In the genomic region with DNA sequence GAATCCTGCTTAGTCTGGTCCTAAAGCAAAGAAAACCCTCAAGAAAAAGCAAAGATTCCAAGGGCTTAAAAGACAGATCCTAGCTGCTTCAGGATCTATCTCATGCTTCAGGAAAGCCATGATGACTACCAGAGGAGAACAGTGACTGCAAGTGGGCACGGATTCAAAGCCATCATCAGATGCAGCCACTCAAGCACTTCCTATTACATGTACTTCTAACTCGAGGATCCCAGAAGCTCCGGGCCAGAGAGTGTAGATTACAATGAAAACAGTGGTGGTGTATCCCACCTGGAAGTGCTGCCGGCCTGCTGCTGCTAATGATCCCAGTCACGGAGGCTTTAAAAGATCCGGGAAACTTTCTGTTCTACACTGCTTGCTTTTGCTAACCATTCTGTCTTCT, we compare ENCODE assay signal across 8 mouse cellular contexts. TPM values are rescaled to one million over a fixed set of nuclear protein-coding genes. Genes with fewer than 3 reads are reported as not detected.
DNase-seq lines count a peak whose midpoint lies in the region; ATAC-seq and TF ChIP-seq lines count a peak whose summit lies in the region.

No protein-coding gene starts in this region.

- H3K4me2 ChIP-seq in forebrain, embryonic 11.5 days (ENCODE audit: low read depth, low read length, severe bottlenecking), result peak overlapping the region; percentile 41
- peak overlapping the region; percentile 70 for H3K4me2 ChIP-seq in intestine, postnatal 0 days (replicated peaks; ENCODE audit: low read depth)
- peak overlapping the region; percentile 63 for H3K4me2 ChIP-seq in midbrain, embryonic 13.5 days (replicated peaks)

- 0 out of 2 replicates have a peak overlapping the region, but pooled peaks have one; percentile 98 for H3K4me3 ChIP-seq in forebrain, embryonic 11.5 days (ENCODE audit: low read depth, low read length)
- peak overlapping the region; percentile 95 for H3K4me3 ChIP-seq in intestine, postnatal 0 days (ENCODE audit: low read depth, low read length)
- peak overlapping the region; percentile 82 for H3K4me3 ChIP-seq in midbrain, embryonic 13.5 days (replicated peaks)

- 50% methylated on average over 6 of the region's 6 CpGs for WGBS in forebrain, embryonic 11.5 days
- 4% methylated on average over 6 of the region's 6 CpGs for WGBS in intestine, postnatal 0 days
- whole genome bisulfite sequencing in midbrain, embryonic 13.5 days, result 53% methylated on average over 6 of the region's 6 CpGs

- intact Hi-C loops in heart, postnatal 25 days (cut with DNase I), result no loop called here
- intact Hi-C loops in left cerebral cortex, postnatal 14 days (cut with DNase I), result no loop called here

- peaks cover 12% of the 10 kb centered on the region for H3K4me1 ChIP-seq in forebrain, embryonic 11.5 days (replicated peaks; ENCODE audit: control insufficient read depth, insufficient read depth, low read length)
- peaks cover 8% of the 10 kb centered on the region for H3K4me1 ChIP-seq in intestine, postnatal 0 days (replicated peaks; ENCODE audit: control insufficient read depth, insufficient read depth, low read length)
- H3K4me1 ChIP-seq in midbrain, embryonic 13.5 days (replicated peaks), result peaks cover 60% of the 10 kb centered on the region

- peak; percentile 93 for DNase-seq in heart, adult 11 months
- no peak for DNase-seq in heart, postnatal 25 days (ENCODE audit: low spot score)
- no peak for DNase-seq in forebrain, embryonic 11.5 days (ENCODE audit: low spot score)
- no peak for DNase-seq in left cerebral cortex, postnatal 14 days (ENCODE audit: low spot score in 2 of 2)
- DNase-seq in urinary bladder, postnatal 4 days (ENCODE audit: low spot score in 2 of 2), result no peak
- no peak for DNase-seq in layer of hippocampus, adult 9-10 months (ENCODE audit: low spot score)

- H3K9ac ChIP-seq in forebrain, embryonic 11.5 days (ENCODE audit: low read length), result no peak overlapping the region
- H3K9ac ChIP-seq in intestine, postnatal 0 days (ENCODE audit: low read depth, low read length), result no peak overlapping the region
- H3K9ac ChIP-seq in midbrain, embryonic 13.5 days (replicated peaks), result 0 out of 2 replicates have a peak overlapping the region, but pooled peaks have one; percentile 23

- no peaks in the 10 kb centered on the region for H3K9me3 ChIP-seq in forebrain, embryonic 11.5 days (ENCODE audit: control insufficient read depth, low read length)
- H3K9me3 ChIP-seq in intestine, postnatal 0 days (ENCODE audit: control insufficient read depth), result no peaks in the 10 kb centered on the region
- no peaks in the 10 kb centered on the region for H3K9me3 ChIP-seq in midbrain, embryonic 13.5 days

- TF ChIP-seq CTCF in intestine, postnatal 0 days (IDR thresholded peaks at IDR 0.05; ENCODE audit: low read depth), result no peak

- no peaks in the 10 kb centered on the region for H3K36me3 ChIP-seq in forebrain, embryonic 11.5 days (ENCODE audit: control insufficient read depth, insufficient read depth, low read length)
- no peaks in the 10 kb centered on the region for H3K36me3 ChIP-seq in intestine, postnatal 0 days (ENCODE audit: control insufficient read depth, insufficient read depth)
- H3K36me3 ChIP-seq in midbrain, embryonic 13.5 days, result no peaks in the 10 kb centered on the region

- no peak for ATAC-seq in forebrain, embryonic 11.5 days (replicated peaks; ENCODE audit: low FRiP score)
- no peak for ATAC-seq in intestine, postnatal 0 days
- ATAC-seq in midbrain, embryonic 13.5 days, result no peak

- no peak overlapping the region for H3K27ac ChIP-seq in forebrain, embryonic 11.5 days (ENCODE audit: low read depth, low read length)
- H3K27ac ChIP-seq in intestine, postnatal 0 days (ENCODE audit: low read depth, low read length), result no peak overlapping the region
- H3K27ac ChIP-seq in midbrain, embryonic 13.5 days, result no peak overlapping the region

- H3K27me3 ChIP-seq in forebrain, embryonic 11.5 days (ENCODE audit: control insufficient read depth, insufficient read depth, low read length), result no peaks in the 10 kb centered on the region
- no peaks in the 10 kb centered on the region for H3K27me3 ChIP-seq in intestine, postnatal 0 days (replicated peaks; ENCODE audit: control insufficient read depth, insufficient read depth, low read length)
- H3K27me3 ChIP-seq in midbrain, embryonic 13.5 days, result no peaks in the 10 kb centered on the region

RNA-seq across cellular contexts. Expression of a gene that starts 4.0 kb away (rescaled TPM):
- total RNA-seq in heart, postnatal 25 days (2021), result 10 to 100 TPM; 56.0 to 58.2 TPM
- 104 and 110 TPM in 2 replicates for polyA plus RNA-seq in forebrain, embryonic 11.5 days (2014; fragmentation: Nextera tagmentation; extraction: Ambion mirVana)
- 51.5 and 54.1 TPM in 2 replicates for polyA plus RNA-seq in intestine, postnatal 0 days (2015; fragmentation: Nextera tagmentation; extraction: Ambion mirVana)
- 68.3 and 74.2 TPM in 2 replicates for polyA plus RNA-seq in midbrain, embryonic 13.5 days (2015; fragmentation: Nextera tagmentation; extraction: Ambion mirVana)
- 10 to 100 TPM; 94.4 to 96.2 TPM for total RNA-seq in left cerebral cortex, postnatal 14 days (2021)
